Mouse (Mus musculus): Measurements from ENCODE around the gene Anapc2.

The Anapc2 gene

DNA sequence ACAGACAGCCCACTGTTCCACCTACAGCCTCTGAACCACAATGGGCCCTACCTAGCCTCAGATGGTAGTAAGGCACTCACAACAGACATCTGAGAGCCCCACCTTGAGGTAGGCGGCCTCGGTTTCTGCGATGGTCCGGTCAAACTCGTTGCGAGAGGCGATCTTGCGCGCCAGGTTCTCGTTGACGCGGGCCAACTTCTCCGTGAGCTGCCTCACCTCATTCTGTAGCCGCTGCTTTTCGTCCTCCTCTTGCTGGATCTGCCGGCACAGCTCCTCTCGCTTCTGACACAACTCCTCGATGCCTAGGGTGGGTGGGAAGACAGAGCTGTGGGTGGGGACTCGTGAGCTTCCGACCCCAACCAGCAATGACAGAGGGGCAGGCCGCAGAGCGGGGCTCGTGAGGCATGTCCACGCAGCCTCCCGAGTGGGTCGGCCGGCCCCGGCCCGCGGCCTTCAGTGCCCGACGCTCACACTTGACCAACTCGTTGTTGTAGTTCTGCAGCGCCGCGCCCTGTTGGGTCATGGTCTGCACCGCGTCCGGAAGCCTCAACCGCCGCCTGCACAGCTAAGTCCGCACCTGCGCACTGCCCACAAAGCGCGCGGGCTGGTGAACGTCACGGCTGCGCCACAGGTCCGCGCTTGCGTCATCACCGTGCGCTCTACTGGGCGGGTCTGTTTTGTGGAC is at the start of gene Anapc2, which contains the start of gene Ssna1:
TSS of gene Anapc2 (plus strand) at position 652 of the 685 bp plus-strand sequence.
TSS of gene Ssna1 (minus strand) at position 612 of the 685 bp plus-strand sequence.
- DNase-seq (ENCODE audit: low spot score): peak; percentile 97

DNA sequence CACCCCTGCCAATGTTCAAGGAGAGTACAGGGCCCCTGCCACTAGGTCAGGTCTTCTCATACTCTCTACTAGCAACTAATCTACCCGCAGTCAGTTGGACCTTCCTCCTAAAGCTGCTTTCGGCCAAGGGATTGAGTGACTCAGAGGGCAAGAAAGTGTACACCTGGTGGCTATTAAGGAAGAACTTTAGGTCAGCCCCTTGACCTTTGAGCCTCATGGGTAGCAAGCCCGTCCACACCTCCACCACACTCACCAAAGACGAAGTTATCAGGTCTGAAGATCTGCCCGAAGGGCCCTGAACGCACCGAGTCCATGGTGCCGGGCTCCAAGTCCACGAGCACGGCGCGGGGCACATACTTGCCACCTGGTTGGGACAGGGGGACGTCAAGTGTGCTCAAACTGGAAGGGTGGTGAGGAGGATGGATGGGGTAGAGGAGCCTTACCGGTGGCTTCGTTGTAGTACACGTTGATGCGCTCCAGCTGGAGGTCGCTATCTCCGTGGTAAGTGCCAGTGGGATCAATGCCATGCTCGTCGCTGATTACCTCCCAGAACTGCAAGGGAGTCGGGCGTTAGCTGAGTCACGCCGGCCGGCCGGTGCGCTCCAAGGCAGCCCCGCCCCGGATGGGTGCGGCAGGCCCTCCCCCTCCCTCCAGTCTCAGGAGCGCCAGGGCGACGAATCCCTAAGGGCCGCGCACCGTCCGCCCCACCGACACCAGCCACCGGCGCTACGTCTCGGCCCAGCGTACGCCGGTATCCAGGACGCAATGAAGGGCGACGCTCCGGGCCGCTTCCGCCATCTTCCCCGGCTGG is 48.4 kb upstream of the Anapc2 start:
- DNase-seq (ENCODE audit: low spot score): peak; percentile 91

GRCm38 (mm10) chr2:25224492-25224765 is 47.8 kb upstream of the Anapc2 start, which contains the start of gene Tubb4b:
Tubb4b (minus strand) TSS chr2:25224702.
- DNase-seq (ENCODE audit: low spot score): peak; percentile 99

DNA sequence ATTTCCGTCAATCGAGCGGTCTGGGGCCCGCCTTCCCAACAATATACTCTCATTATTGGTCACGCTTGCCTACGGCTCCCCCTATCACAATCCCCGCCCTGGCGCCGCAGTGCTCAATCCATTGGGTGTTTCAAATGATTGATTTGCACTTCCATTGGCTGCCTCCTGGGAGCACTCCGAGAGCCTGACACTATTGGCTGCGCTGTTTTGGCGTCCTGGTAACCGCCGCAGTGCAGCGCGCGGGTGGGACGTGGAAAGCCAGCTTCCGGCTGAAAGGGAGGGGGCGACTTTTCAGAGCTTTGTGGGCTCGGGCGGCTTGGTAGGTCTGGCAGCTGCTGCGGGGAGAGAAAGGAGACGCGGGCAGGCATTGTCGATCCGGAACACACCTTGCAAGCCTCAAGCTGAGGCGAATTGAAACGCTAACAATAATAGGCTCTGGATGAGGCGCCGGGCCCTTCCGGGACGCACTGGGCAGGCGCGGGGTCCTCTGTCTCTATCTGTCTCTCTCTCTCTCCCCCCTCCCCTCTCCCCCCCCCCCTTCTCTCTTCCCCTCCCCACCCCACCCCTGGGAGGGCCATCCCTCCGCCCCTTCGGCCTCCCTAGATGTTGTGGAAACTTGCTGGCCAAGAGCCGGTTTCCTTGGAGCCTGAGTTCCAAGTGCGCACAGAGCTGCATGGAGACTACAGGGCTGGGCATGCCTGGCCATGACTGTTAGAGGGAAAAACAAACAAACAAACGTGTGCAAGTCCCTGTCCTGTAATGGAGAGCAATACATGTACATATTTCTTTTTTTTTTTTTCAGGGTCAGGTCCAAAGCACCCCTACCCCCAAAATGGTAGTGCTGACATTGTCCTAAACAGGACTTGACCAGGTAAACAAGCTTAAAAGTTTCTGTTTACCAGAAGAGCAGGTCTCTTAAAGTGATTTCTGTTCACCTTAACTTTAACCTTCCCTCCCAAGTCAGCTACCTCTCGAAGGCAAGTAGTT is 47.2 kb upstream of the Anapc2 start:
- DNase-seq (ENCODE audit: low spot score): no peak

DNA sequence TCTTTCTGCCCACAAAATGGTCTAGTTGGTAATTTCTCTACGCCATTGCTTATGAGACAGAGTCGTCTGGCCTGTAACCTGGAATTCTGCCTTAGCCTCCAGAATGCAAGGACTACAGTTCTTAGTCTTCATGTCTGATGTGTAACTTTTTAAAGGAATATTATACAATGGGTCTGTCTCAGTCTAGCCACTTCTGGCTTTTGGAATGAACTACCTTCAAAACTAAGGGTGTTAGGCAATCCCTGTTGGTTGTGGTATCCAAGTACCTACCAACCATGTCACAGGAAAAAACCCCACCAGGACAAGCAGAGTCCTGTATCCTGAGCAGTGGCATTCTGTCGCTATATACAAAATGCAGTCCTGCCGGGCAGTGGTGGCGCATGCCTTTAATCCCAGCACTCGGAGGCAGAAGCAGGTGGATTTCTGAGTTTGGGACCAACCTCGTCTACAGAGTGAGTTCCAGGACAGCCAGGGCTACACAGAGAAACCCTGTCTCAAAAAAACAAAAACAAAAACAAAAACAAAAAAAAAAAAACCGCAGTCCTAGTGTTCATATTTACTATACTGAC is 46.4 kb upstream of the Anapc2 start:
- DNase-seq (ENCODE audit: low spot score): no peak

DNA sequence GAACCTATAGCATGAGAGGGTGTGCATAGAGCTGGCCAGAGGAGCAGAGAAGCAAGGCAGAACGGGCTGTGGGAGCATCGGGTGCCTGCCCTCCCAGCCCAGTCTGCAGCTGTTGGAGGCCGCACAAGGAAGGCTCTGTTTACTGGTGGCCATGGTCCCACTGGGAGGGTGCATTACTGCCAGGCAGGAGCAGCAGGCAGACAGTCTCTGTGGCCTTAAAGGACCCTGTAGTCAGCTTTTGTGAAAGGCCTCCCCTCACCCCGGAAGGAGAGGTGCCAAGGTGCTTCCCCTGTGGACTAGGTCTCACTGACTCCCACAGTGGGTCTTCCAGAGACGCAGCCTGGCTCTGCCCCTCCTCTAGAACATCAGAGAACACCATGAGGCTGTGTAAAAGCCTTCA is 45.4 kb upstream of the Anapc2 start:
- no peak for DNase-seq (ENCODE audit: low spot score)

DNA sequence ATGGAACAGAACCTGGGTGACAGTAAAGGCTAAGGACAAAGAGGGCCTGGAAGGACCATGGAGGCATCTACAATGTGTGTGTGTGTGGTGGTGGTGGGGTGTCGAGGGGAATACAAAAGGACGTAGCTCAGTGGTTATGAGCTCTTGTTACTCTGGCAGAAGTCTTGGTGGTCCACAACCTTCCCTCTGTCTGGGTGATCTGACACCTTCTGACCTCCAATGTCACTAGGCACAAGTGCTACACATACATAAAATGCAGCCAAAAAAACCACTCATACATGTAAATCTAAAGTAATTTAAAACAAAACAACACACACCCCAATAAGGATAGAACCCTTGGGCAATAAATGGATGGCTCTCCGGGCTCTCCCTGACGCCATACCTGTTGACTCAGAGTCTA is 44.9 kb upstream of the Anapc2 start:
- no peak for DNase-seq (ENCODE audit: low spot score)

- peak; percentile 87 for DNase-seq (ENCODE audit: low spot score)
Measured at GRCm38 (mm10) chr2:25228431-25228889, 43.8 kb upstream of the Anapc2 start.

DNA sequence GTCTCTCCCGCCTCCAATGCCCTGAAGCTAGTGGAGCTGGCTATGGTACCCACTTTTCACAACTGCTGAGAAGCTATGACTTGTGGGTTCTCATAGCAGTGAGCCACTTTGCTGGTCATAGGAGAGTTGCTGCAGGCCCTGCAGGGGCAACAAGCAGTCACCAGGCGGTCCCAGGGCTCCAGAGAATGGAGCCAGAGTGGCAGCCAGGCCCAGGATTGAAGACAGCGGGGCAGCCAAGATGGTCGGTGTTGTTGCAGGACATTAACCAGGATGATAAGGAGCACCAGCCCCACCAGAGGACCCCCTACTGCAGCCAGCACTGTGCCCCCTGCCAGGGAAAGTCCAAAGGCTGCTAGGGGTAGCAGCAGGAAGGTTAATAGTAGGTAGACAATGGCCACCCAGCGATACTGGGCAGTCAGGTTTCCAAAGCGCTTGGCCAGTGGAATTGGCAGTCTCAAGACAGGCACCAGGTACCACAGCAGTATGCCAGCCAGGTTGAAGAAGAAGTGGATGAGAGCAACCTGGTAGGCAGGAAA is 43.2 kb upstream of the Anapc2 start:
- no peak for DNase-seq (ENCODE audit: low spot score)

- DNase-seq (ENCODE audit: low spot score): no peak
Measured at GRCm38 (mm10) chr2:25229582-25229981, 42.7 kb upstream of the Anapc2 start.

GRCm38 (mm10) chr2:25230581-25230980 is 41.7 kb upstream of the Anapc2 start:
- no peak for DNase-seq (ENCODE audit: low spot score)

GRCm38 (mm10) chr2:25231038-25231437 is 41.2 kb upstream of the Anapc2 start:
- no peak for DNase-seq (ENCODE audit: low spot score)

DNA sequence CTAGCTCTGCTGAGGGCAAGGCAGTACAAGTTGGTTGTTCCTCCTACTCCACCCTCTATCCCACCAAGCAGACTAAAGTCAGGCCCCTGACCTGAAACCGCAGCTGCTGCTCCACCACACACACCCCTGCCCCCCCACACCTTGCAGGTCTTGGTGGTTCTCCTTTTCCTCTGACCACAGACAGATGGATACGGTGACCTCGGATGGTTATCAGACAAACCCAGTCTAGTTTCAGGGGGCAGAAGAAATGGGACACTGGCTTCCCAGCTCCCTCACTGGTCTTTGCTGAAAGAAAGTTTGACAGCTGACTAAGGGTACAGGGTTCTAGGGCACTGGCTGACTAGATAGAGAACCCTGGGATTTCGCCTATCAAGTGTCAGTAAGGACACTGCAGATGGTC is 38.9 kb upstream of the Anapc2 start:
- DNase-seq (ENCODE audit: low spot score): no peak

DNA sequence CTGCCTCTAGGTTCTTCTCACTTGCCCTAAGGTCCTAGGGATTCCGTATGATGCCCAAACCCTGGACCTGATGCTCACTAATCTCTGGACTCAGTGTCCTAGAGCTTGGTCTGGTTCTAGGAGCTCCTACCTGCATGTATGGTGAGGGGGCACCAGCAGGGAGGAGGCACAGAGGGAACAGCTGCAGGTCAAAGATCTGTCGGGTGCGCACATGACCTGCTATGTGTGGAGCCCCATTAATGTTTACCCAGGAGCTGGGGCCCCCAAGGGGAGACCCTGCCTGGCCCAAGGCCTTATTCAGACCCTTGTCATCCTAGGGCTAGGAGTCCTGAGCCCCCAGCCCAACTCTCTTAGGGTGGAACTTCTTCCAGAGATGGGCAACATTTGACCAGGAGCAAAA is 38.2 kb upstream of the Anapc2 start, which contains the start of gene Slc34a3:
TSS of gene Slc34a3 (minus strand) at position 315 of the 400 bp plus-strand sequence.
- DNase-seq (ENCODE audit: low spot score): no peak

- DNase-seq (ENCODE audit: low spot score): no peak
Measured at GRCm38 (mm10) chr2:25234551-25235220, 37.6 kb upstream of the Anapc2 start.

DNA sequence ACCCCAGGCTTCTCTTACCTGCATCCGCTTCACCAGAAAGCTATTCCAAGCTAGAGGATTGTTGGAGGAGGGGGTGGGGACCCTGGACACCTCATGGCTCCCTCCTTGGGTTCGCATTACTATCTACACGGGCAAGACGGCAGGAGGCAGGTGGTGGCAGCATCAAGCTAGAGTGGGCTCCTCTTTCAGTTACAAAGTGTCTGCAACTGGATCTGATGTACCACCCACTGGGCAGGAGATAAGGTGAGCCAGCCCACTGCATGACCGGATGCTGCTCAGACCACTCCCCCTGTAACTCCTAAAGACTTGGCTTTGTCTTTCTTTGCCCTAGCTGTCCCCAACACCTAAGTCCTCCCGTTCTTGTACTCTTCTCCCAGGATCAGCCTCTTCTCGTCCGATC is 35.7 kb upstream of the Anapc2 start, which contains the start of gene Rnf224:
TSS of gene Rnf224 (minus strand) at position 174 of the 400 bp plus-strand sequence.
- no peak for DNase-seq (ENCODE audit: low spot score)

DNA sequence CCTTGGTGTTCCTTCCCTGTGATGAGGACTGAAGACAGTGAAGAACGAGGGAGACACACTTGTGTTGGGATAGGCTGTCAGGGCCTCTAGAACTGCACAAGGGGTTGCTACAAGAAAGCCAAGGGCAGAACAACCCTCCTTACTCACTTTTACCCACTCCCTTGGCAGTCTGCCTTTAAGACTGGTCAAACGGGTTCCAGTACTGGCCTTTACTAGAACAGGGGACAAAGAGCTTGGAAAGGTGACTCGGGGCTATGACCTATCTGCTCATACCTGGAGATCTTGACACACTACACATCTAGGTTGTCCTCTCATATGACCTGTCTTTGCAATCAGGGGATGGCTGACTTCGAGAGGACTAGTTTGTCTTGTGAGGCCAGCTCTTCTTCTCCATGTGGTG is 34.8 kb upstream of the Anapc2 start:
- DNase-seq (ENCODE audit: low spot score): no peak

DNA sequence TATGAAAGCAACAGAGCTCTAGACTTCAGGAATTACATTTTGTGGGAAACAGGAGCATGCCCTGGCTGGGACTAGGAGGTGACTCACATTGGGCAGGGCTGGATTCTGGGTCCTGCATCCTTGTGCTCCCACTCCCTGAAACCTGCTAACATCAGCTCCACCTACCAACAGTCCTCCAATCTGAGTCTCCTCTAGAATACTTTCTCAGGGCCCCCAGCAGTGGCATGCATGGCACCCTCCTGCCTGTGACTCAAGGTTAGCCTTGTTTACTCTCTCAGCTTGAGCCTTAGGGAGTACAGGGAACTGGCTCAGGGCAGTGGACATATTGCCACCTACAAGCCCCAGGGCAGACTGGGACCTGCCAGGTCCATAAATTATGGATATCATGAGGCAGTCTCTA is 34.2 kb upstream of the Anapc2 start:
- DNase-seq (ENCODE audit: low spot score): no peak

GRCm38 (mm10) chr2:25239766-25240165 is 32.5 kb upstream of the Anapc2 start:
- no peak for DNase-seq (ENCODE audit: low spot score)

GRCm38 (mm10) chr2:25240310-25240709 is 32.0 kb upstream of the Anapc2 start:
- no peak for DNase-seq (ENCODE audit: low spot score)

All from c-Kit-positive CD71-positive TER-119-positive erythroid progenitor cells, embryonic 14.5 days (primary cell).